Mouse (Mus musculus) MEL (cell line): Measurements from ENCODE around the gene Rnase10. TPM values are rescaled to one million over a fixed set of nuclear protein-coding genes. Genes with fewer than 3 reads are reported as not detected.

Source experiments
- DNase-seq: peaks from one replicate; pipeline ENCODE4 v3.0.0; 2011; ENCODE audit warnings: low read depth, low spot score
- H3K27ac ChIP-seq: 2 replicates; pipeline ENCODE4 v1.5.1; 2012; ENCODE audit warnings: low read depth, mild to moderate bottlenecking, control low read depth, low read length, moderate library complexity; ENCODE audit not compliant: control insufficient read depth
- H3K27me3 ChIP-seq, 2 experiments: fragments of 150-350 bp in 1 of 2; sonication (generic) in 1 of 2; 2 replicates each; pipeline ENCODE4 v1.6.1; 2012; ENCODE audit warnings: low read length in 2 of 2, mild to moderate bottlenecking in 2 of 2, improper control_type of control experiment in 1 of 2, moderate library complexity in 1 of 2; ENCODE audit not compliant: insufficient read depth in 2 of 2, control insufficient read depth in 1 of 2
- H3K36me3 ChIP-seq, 2 experiments: 2 replicates each; pipeline ENCODE4 v1.6.1; 2012 to 2014; ENCODE audit warnings: low read length in 2 of 2, improper control_type of control experiment in 1 of 2, inconsistent platforms in 1 of 2, mild to moderate bottlenecking in 1 of 2; ENCODE audit not compliant: insufficient read depth in 2 of 2, control insufficient read depth in 1 of 2
- H3K4me1 ChIP-seq, 2 experiments: fragments of 150-350 bp in 1 of 2; sonication (generic) in 1 of 2; 2 replicates each; pipeline ENCODE4 v1.6.1; 2012; ENCODE audit warnings: low read length in 2 of 2, improper control_type of control experiment in 1 of 2, mild to moderate bottlenecking in 1 of 2; ENCODE audit not compliant: insufficient read depth in 2 of 2, control insufficient read depth in 1 of 2
- H3K4me3 ChIP-seq, 2 experiments: fragments of 150-350 bp in 1 of 2; sonication (generic) in 1 of 2; 2 replicates each; pipeline ENCODE4 v1.5.1; 2012; ENCODE audit warnings: low read depth in 2 of 2, low read length in 2 of 2, mild to moderate bottlenecking in 2 of 2, moderate library complexity in 2 of 2, control low read depth in 1 of 2, improper control_type of control experiment in 1 of 2; ENCODE audit not compliant: control insufficient read depth in 1 of 2, insufficient read depth in 1 of 2
- H3K79me2 ChIP-seq: 2 replicates; pipeline ENCODE4 v1.6.1; 2012; ENCODE audit warnings: mild to moderate bottlenecking, low read length, moderate library complexity; ENCODE audit not compliant: control insufficient read depth, poor library complexity, insufficient read depth
- H3K9ac ChIP-seq: 2 replicates; pipeline ENCODE4 v1.6.1; 2012; ENCODE audit warnings: low read depth, mild to moderate bottlenecking, control low read depth, low read length, moderate library complexity; ENCODE audit not compliant: control insufficient read depth, poor library complexity, severe bottlenecking
- H3K9me3 ChIP-seq: fragments of 150-350 bp; sonication (generic); replicated peaks from 2 replicates; pipeline ENCODE4 v1.6.1; 2012; ENCODE audit warnings: mild to moderate bottlenecking, low read length, improper control_type of control experiment, moderate library complexity; ENCODE audit not compliant: insufficient read depth
- E2F4 ChIP-seq: IDR thresholded peaks from 2 replicates; pipeline ENCODE4 v1.6.1; 2011; ENCODE audit warnings: low read depth, low read length, improper control_type of control experiment, borderline replicate concordance
- EP300 ChIP-seq, 2 experiments: IDR thresholded peaks; 2 replicates each; pipeline ENCODE4 v1.6.1; 2011; ENCODE audit warnings: improper control_type of control experiment in 2 of 2, low read length in 2 of 2, low read depth in 1 of 2, mild to moderate bottlenecking in 1 of 2
- JUND ChIP-seq: IDR thresholded peaks from 2 replicates; pipeline ENCODE4 v1.6.1; 2011; ENCODE audit warnings: low read depth, mild to moderate bottlenecking, improper control_type of control experiment, low read length
- KAT2A ChIP-seq: conservative IDR thresholded peaks from 2 replicates; pipeline ENCODE4 v1.6.1; 2012; ENCODE audit warnings: low read depth, low read length, improper control_type of control experiment, inconsistent platforms
- MAFK ChIP-seq: IDR thresholded peaks from 2 replicates; pipeline ENCODE4 v1.6.1; 2011; ENCODE audit warnings: low read depth, mild to moderate bottlenecking, low read length, improper control_type of control experiment, borderline replicate concordance
- MAX ChIP-seq: IDR thresholded peaks from 2 replicates; pipeline ENCODE4 v1.6.1; 2011; ENCODE audit warnings: low read length, improper control_type of control experiment
- MAZ ChIP-seq: IDR thresholded peaks from 2 replicates; pipeline ENCODE4 v1.6.1; 2012; ENCODE audit warnings: low read depth, mild to moderate bottlenecking, inconsistent platforms, low read length, improper control_type of control experiment
- MEF2A ChIP-seq: IDR thresholded peaks from 2 replicates; pipeline ENCODE4 v1.6.1; 2014; ENCODE audit warnings: low read depth, mild to moderate bottlenecking, inconsistent platforms, low read length, improper control_type of control experiment; ENCODE audit not compliant: poor library complexity, insufficient replicate concordance, severe bottlenecking; ENCODE audit errors: extremely low read depth
- MXI1 ChIP-seq: IDR thresholded peaks from 2 replicates; pipeline ENCODE4 v1.6.1; 2011; ENCODE audit warnings: mild to moderate bottlenecking, low read depth, low read length, improper control_type of control experiment
- MYC ChIP-seq: IDR thresholded peaks from 2 replicates; pipeline ENCODE4 v1.6.1; 2011; ENCODE audit warnings: low read depth, mild to moderate bottlenecking, low read length, improper control_type of control experiment, moderate library complexity
- NELFE ChIP-seq: IDR thresholded peaks from 2 replicates; pipeline ENCODE4 v1.6.1; 2011; ENCODE audit warnings: low read depth, low read length, improper control_type of control experiment
- POLR2A ChIP-seq, 2 experiments: IDR thresholded peaks; 2 replicates each; pipeline ENCODE4 v1.6.1; 2011 to 2012; ENCODE audit warnings: low read length in 2 of 2, mild to moderate bottlenecking in 2 of 2, control low read depth in 1 of 2, improper control_type of control experiment in 1 of 2, low read depth in 1 of 2, moderate library complexity in 1 of 2; ENCODE audit not compliant: control insufficient read depth in 1 of 2, insufficient read depth in 1 of 2, poor library complexity in 1 of 2
- POLR2AphosphoS2 ChIP-seq: IDR thresholded peaks from 2 replicates; pipeline ENCODE4 v1.6.1; 2011; ENCODE audit warnings: low read length, improper control_type of control experiment
- POLR2AphosphoS5 ChIP-seq: IDR thresholded peaks from 2 replicates; pipeline ENCODE4 v1.6.1; 2012; ENCODE audit warnings: low read depth, borderline replicate concordance, mild to moderate bottlenecking, inconsistent platforms, low read length, moderate library complexity, mixed read lengths
- RAD21 ChIP-seq: IDR thresholded peaks from 2 replicates; pipeline ENCODE4 v1.6.1; 2011; ENCODE audit warnings: mild to moderate bottlenecking, low read depth, low read length, improper control_type of control experiment
- RCOR1 ChIP-seq: IDR thresholded peaks from 2 replicates; pipeline ENCODE4 v1.6.1; 2012; ENCODE audit warnings: low read depth, mild to moderate bottlenecking, inconsistent platforms, low read length, improper control_type of control experiment
- SIN3A ChIP-seq: IDR thresholded peaks from 2 replicates; pipeline ENCODE4 v1.6.1; 2012; ENCODE audit warnings: low read length, improper control_type of control experiment, inconsistent platforms
- SMC3 ChIP-seq: IDR thresholded peaks from 2 replicates; pipeline ENCODE4 v1.6.1; 2011; ENCODE audit warnings: low read depth, low read length, improper control_type of control experiment
- TAL1 ChIP-seq: IDR thresholded peaks from 2 replicates; pipeline ENCODE4 v1.6.1; 2012; ENCODE audit warnings: mild to moderate bottlenecking, inconsistent platforms, low read length, moderate library complexity, mixed read lengths
- ZKSCAN1 ChIP-seq: IDR thresholded peaks from 2 replicates; pipeline ENCODE4 v1.6.1; 2012; ENCODE audit warnings: low read depth, mild to moderate bottlenecking, inconsistent platforms, low read length, improper control_type of control experiment, moderate library complexity
- ZNF384 ChIP-seq: IDR thresholded peaks from 2 replicates; pipeline ENCODE4 v1.6.1; 2012; ENCODE audit warnings: low read depth, mild to moderate bottlenecking, inconsistent platforms, low read length, improper control_type of control experiment
- polyA plus RNA-seq, 2 experiments: library from polyadenylated mRNA; stranded (reverse) in 1 of 2; unstranded in 1 of 2; fragments of >175 nt in 1 of 2; fragments of >200 nt in 1 of 2; gene quantifications; 2 replicates each; pipeline versions ENCODE4 v1.2.1 to v1.2.4; 2012; ENCODE audit warnings: low replicate concordance in 2 of 2, low read depth in 1 of 2; ENCODE audit not compliant: insufficient read length in 2 of 2, insufficient read depth in 1 of 2, missing spikeins in 1 of 2
- total RNA-seq: library from RNA; depleted of rRNA; stranded (reverse); fragments of 300-350 nt; gene quantifications from 2 replicates; pipeline ENCODE4 v1.2.3, GENCODE M21; 2012

Gene Rnase10
- total and polyA plus RNA-seq, 3 experiments, result not detected

GRCm38 (mm10) chr14:51050063-51050462 is 42.5 kb downstream of the Rnase10 start, which contains the start of gene Rnase11:
TSS of gene Rnase11 (minus strand) at chr14:51050163.
- Histone ChIP-seq H3K79me2 (no peaks in the 10 kb centered on the region), H3K27me3 (peaks cover 0 to 6% of the 10 kb centered on the region in 2 experiments; a peak in 3 of 4 replicates), H3K9ac (no peak within 1 kb of the TSS), H3K4me3 (no peak within 1 kb of the TSS), H3K4me1 (no peaks in the 10 kb centered on the region), H3K9me3 (no peaks in the 10 kb centered on the region), H3K36me3 (no peaks in the 10 kb centered on the region), H3K27ac (no peak within 1 kb of the TSS)
- TF ChIP-seq ZNF384, result no peak
- TF ChIP-seq SMC3, result no peak
- no peak for TF ChIP-seq NELFE
- TF ChIP-seq RAD21, result no peak
- no peak for TF ChIP-seq EP300 (IDR thresholded peaks at IDR 0.05; ENCODE audit: low read depth in 1 of 2, low read length in 2 of 2)
- TF ChIP-seq MAX, result no peak
- TF ChIP-seq JUND, result no peak
- TF ChIP-seq KAT2A, result no peak
- DNase-seq, result no peak

- TF ChIP-seq RCOR1 (no peak), ZKSCAN1 (no peak), ZNF384 (no peak), TAL1 (no peak), MYC (no peak), KAT2A (no peak), MAFK (no peak), SMC3 (no peak), E2F4 (no peak), MEF2A (no peak)
Measured at GRCm38 (mm10) chr14:51051941-51052340, 44.4 kb downstream of the Rnase10 start.

GRCm38 (mm10) chr14:51053176-51053575 is 45.6 kb downstream of the Rnase10 start:
- peaks cover 0 to 6% of the 10 kb centered on the region in 2 experiments; a peak in 3 of 4 replicates for H3K27me3 ChIP-seq
- H3K79me2 ChIP-seq, result no peaks in the 10 kb centered on the region
- no peaks in the 10 kb centered on the region for H3K9me3 ChIP-seq
- no peak overlapping the region for H3K9ac ChIP-seq
- peaks cover 0 to 4% of the 10 kb centered on the region in 2 experiments; a peak in 1 of 4 replicates for H3K4me1 ChIP-seq
- no peaks in the 10 kb centered on the region; a peak in 1 of 4 replicates for H3K36me3 ChIP-seq
- no peak for DNase-seq
- no peak overlapping the region for H3K4me3 ChIP-seq
- H3K27ac ChIP-seq, result no peak overlapping the region
- TF ChIP-seq MYC (no peak), MEF2A (no peak), MXI1 (no peak), MAZ (no peak), MAX (no peak), POLR2A (IDR thresholded peaks at IDR 0.05; ENCODE audit: control insufficient read depth in 1 of 2, insufficient read depth in 1 of 2, low read depth in 1 of 2, low read length in 2 of 2, poor library complexity in 1 of 2) (no peak), RCOR1 (no peak), JUND (no peak), MAFK (no peak), POLR2AphosphoS5 (no peak), POLR2AphosphoS2 (no peak), SIN3A (no peak), ZNF384 (no peak)

More at GRCm38 (mm10) chr14:51051941-51052340, 44.4 kb downstream of the Rnase10 start:
- no peak overlapping the region for H3K27ac ChIP-seq
- no peak overlapping the region for H3K4me3 ChIP-seq
- no peaks in the 10 kb centered on the region for H3K36me3 ChIP-seq
- H3K4me1 ChIP-seq, result no peaks in the 10 kb centered on the region
- H3K9me3 ChIP-seq, result no peaks in the 10 kb centered on the region
- H3K79me2 ChIP-seq, result no peaks in the 10 kb centered on the region
- no peak for DNase-seq
- peaks cover 0 to 6% of the 10 kb centered on the region in 2 experiments; a peak in 3 of 4 replicates for H3K27me3 ChIP-seq
- H3K9ac ChIP-seq, result no peak overlapping the region
